Mouse (Mus musculus) MEL-GATA-1-ER (cell line): ENCODE data around the gene Mrpl54.

Experiments used
- DNase-seq: peaks from one replicate; pipeline ENCODE4 v3.0.0-alpha.2; 2012; ENCODE audit warnings: low read depth; ENCODE audit errors: extremely low read depth

The Mrpl54 gene

GRCm38 (mm10) chr10:81294442-81294841, 27.7 kb upstream of the Mrpl54 start:
- no peak for DNase-seq

- no peak for DNase-seq
These were observed 26.7 kb upstream of the Mrpl54 start for GRCm38 (mm10) chr10:81293334-81294030.

GRCm38 (mm10) chr10:81292554-81293333, 26.0 kb upstream of the Mrpl54 start, which contains the start of gene Pip5k1c:
Gene Pip5k1c (plus strand): TSS chr10:81292963.
- DNase-seq, result peak; percentile 97

GRCm38 (mm10) chr10:81291511-81292104, 24.9 kb upstream of the Mrpl54 start, which contains the start of gene Tjp3:
Gene Tjp3 (minus strand): TSS chr10:81291581.
- DNase-seq, result no peak

GRCm38 (mm10) chr10:81290698-81291460, 24.1 kb upstream of the Mrpl54 start:
- DNase-seq, result no peak

- no peak for DNase-seq
These were observed 23.1 kb upstream of the Mrpl54 start for GRCm38 (mm10) chr10:81289811-81290210.

GRCm38 (mm10) chr10:81289278-81289677, 22.5 kb upstream of the Mrpl54 start:
- DNase-seq, result no peak

GRCm38 (mm10) chr10:81288601-81289000, 21.9 kb upstream of the Mrpl54 start:
- DNase-seq, result no peak

- DNase-seq, result no peak
These were observed 20.9 kb upstream of the Mrpl54 start for GRCm38 (mm10) chr10:81287513-81288157.

- DNase-seq, result no peak
These were observed 19.9 kb upstream of the Mrpl54 start for GRCm38 (mm10) chr10:81286586-81286985.

- DNase-seq, result peak; percentile 71
These were observed 19.1 kb upstream of the Mrpl54 start for GRCm38 (mm10) chr10:81285694-81286450.

GRCm38 (mm10) chr10:81284719-81285118, 18.0 kb upstream of the Mrpl54 start:
- DNase-seq, result no peak

- DNase-seq, result no peak
These were observed 17.5 kb upstream of the Mrpl54 start for GRCm38 (mm10) chr10:81284189-81284588.

GRCm38 (mm10) chr10:81279496-81279895, 12.8 kb upstream of the Mrpl54 start:
- no peak for DNase-seq

- no peak for DNase-seq
These were observed 10.9 kb upstream of the Mrpl54 start for GRCm38 (mm10) chr10:81277676-81278075.

GRCm38 (mm10) chr10:81273842-81274241, 7.1 kb upstream of the Mrpl54 start:
- DNase-seq, result no peak

- DNase-seq, result no peak
These were observed 5.6 kb upstream of the Mrpl54 start for GRCm38 (mm10) chr10:81272356-81272755.

GRCm38 (mm10) chr10:81268643-81269412, 2.1 kb upstream of the Mrpl54 start:
- no peak for DNase-seq

GRCm38 (mm10) chr10:81268056-81268455, 1.3 kb upstream of the Mrpl54 start:
- peak; percentile 80 for DNase-seq
